Mouse (Mus musculus) embryonic facial prominence, embryonic 14.5 days (tissue): ENCODE results near the gene Cmc1. TPM values are rescaled to one million over a fixed set of nuclear protein-coding genes. Genes with fewer than 3 reads are reported as not detected.
A peak's percentile ranks its signal among the peaks of the same experiment; 100 is the strongest.

ENCODE experiments used
- ATAC-seq: fragments of 200-750 bp; cut with Nextera tagmentation; 2 replicates; pipeline ENCODE4 v1.8.0; 2017; ENCODE audit warnings: low read depth, moderate number of reproducible peaks, moderate TSS enrichment
- DNase-seq: peaks from one replicate; pipeline ENCODE4 v3.0.0-alpha.2; 2015; ENCODE audit warnings: low spot score
- H3K27ac ChIP-seq: fragments of 300-500 bp; sonication (generic); replicated peaks from 2 replicates; pipeline ENCODE4 v1.5.1; 2014; ENCODE audit warnings: low read depth, mild to moderate bottlenecking, low read length, moderate library complexity
- H3K27me3 ChIP-seq: fragments of 300-500 bp; sonication (generic); replicated peaks from 2 replicates; pipeline ENCODE4 v1.6.1; 2014; ENCODE audit warnings: low read length; ENCODE audit not compliant: control insufficient read depth, insufficient read depth
- H3K36me3 ChIP-seq: fragments of 300-500 bp; sonication (generic); 2 replicates; pipeline ENCODE4 v1.6.1; 2014; ENCODE audit warnings: low read length, mixed read lengths; ENCODE audit not compliant: control insufficient read depth, insufficient read depth
- H3K4me1 ChIP-seq: fragments of 300-500 bp; sonication (generic); 2 replicates; pipeline ENCODE4 v1.6.1; 2014; ENCODE audit warnings: antibody characterized with exemption, low read length; ENCODE audit not compliant: control insufficient read depth, insufficient read depth
- H3K4me2 ChIP-seq: fragments of 300-500 bp; sonication (generic); 2 replicates; pipeline ENCODE4 v1.6.1; 2014; ENCODE audit warnings: low read depth, mild to moderate bottlenecking, low read length, moderate library complexity, mixed read lengths
- H3K4me3 ChIP-seq: fragments of 300-500 bp; sonication (generic); 2 replicates; pipeline ENCODE4 v1.5.1; 2014; ENCODE audit warnings: low read depth, mild to moderate bottlenecking, low read length
- H3K9ac ChIP-seq: fragments of 300-500 bp; sonication (generic); 2 replicates; pipeline ENCODE4 v1.6.1; 2014; ENCODE audit warnings: low read depth, mild to moderate bottlenecking, low read length, moderate library complexity, mixed read lengths
- H3K9me3 ChIP-seq: fragments of 300-500 bp; sonication (generic); 2 replicates; pipeline ENCODE4 v1.6.1; 2016; ENCODE audit warnings: low read length; ENCODE audit not compliant: control insufficient read depth
- WGBS: fragments of 180-500 bp; shearing (Covaris S2); extraction: QIAGEN DNeasy Blood & Tissue Kit; methylation state at CpG from one replicate; pipeline ENCODE4 v1.1.7; 2014; 5-methylcytosine and 5-hydroxymethylcytosine counted together
- polyA plus RNA-seq: library from polyadenylated mRNA; unstranded; fragments of >200 nt; fragmentation: Nextera tagmentation; extraction: Ambion mirVana; gene quantifications from 2 replicates; pipeline ENCODE4 v1.2.1, GENCODE M21; 2014

Cmc1 gene
- 40.7 and 49.1 TPM in 2 replicates for polyA plus RNA-seq

GRCm38 (mm10) chr9:118149407-118150402 lies at the start of gene Cmc1:
Gene Cmc1, minus strand, starts transcription at chr9:118150177.
- H3K27ac ChIP-seq = peak within 1 kb of the TSS; percentile 79; the same call in 1 of the 2 replicates
- H3K4me1 ChIP-seq = peaks cover 11% of the 10 kb centered on the region; the same call in 1 of the 2 replicates
- peak; percentile 99 for DNase-seq
- WGBS = 2% methylated on average over 35 of the region's 58 CpGs
- peak within 1 kb of the TSS; percentile 85 for H3K4me3 ChIP-seq
- H3K9ac ChIP-seq = peak within 1 kb of the TSS; percentile 82
- no peaks in the 10 kb centered on the region for H3K36me3 ChIP-seq
- H3K4me2 ChIP-seq = peak within 1 kb of the TSS; percentile 58
- H3K27me3 ChIP-seq = no peaks in the 10 kb centered on the region
- no peaks in the 10 kb centered on the region for H3K9me3 ChIP-seq
- ATAC-seq = peak; percentile 97

DNA sequence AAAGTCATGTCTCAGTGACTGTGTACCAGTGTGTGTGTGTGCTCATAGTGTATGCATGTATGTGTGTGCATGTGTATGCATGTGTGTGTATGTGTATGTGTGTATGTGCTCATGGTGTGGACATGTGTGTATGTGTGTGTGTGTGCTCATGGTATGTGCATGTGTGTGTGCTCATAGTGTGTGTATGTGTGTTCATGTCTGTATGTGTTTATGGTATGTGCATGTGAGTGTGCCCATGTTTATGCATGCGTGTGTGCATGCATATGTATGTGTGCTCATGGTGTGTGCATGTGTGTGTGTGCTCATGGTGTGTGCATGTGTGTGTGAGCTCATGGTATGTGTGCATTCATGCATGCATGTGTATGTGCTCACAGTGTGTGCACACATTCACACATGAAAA lies 48.6 kb upstream of the Cmc1 start:
- no peaks in the 10 kb centered on the region for H3K36me3 ChIP-seq
- 91% methylated on average over 1 of the region's 1 CpGs for WGBS
- H3K27ac ChIP-seq = no peak overlapping the region
- H3K9me3 ChIP-seq = 0 out of 2 replicates have a peak, but pooled peaks cover 7% of the 10 kb centered on the region
- no peaks in the 10 kb centered on the region for H3K4me1 ChIP-seq
- H3K27me3 ChIP-seq = no peaks in the 10 kb centered on the region
- no peak overlapping the region for H3K4me2 ChIP-seq
- no peak for ATAC-seq
- no peak for DNase-seq
- H3K9ac ChIP-seq = no peak overlapping the region
- no peak overlapping the region for H3K4me3 ChIP-seq

- Histone ChIP-seq H3K27ac (no peak overlapping the region), H3K4me2 (no peak overlapping the region), H3K36me3 (no peaks in the 10 kb centered on the region), H3K4me1 (no peaks in the 10 kb centered on the region), H3K4me3 (no peak overlapping the region), H3K9ac (no peak overlapping the region), H3K9me3 (0 out of 2 replicates have a peak, but pooled peaks cover 7% of the 10 kb centered on the region), H3K27me3 (no peaks in the 10 kb centered on the region)
- 87% methylated on average over 9 of the region's 9 CpGs for WGBS
- DNase-seq (no peak), ATAC-seq (no peak)
These were observed 46.8 kb upstream of the Cmc1 start for GRCm38 (mm10) chr9:118196661-118197390.

DNA sequence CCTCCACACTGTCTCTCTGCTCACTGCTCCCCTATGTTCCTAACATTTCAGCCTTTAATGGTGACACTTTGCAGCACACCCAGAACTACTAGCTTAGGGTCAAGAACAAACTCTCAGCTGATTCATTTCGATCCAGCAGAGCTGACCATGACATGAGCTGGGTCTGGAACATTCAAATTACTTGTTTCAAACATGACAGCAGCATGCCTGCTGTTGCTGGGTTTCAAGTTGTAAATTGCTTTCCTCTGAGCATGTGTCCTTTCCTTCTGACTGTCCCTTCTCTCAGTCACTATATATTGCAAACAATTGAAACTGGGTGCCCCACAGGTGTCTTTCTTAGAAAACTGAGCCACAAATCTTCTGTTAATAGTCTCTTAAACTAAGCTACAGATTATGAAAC lies 43.3 kb upstream of the Cmc1 start:
- ATAC-seq (no peak), DNase-seq (no peak)
- Histone ChIP-seq H3K4me2 (no peak overlapping the region), H3K4me3 (no peak overlapping the region), H3K27me3 (no peaks in the 10 kb centered on the region), H3K9me3 (0 out of 2 replicates have a peak, but pooled peaks cover 7% of the 10 kb centered on the region), H3K27ac (no peak overlapping the region), H3K36me3 (no peaks in the 10 kb centered on the region), H3K4me1 (no peaks in the 10 kb centered on the region), H3K9ac (no peak overlapping the region)
- 74% methylated on average over 1 of the region's 1 CpGs for WGBS

GRCm38 (mm10) chr9:118191276-118191675 lies 41.3 kb upstream of the Cmc1 start:
- H3K4me1 ChIP-seq = no peaks in the 10 kb centered on the region

GRCm38 (mm10) chr9:118188374-118188773 lies 38.4 kb upstream of the Cmc1 start:
- H3K36me3 ChIP-seq = no peaks in the 10 kb centered on the region
- no peaks in the 10 kb centered on the region for H3K9me3 ChIP-seq
- ATAC-seq = no peak
- no peak overlapping the region for H3K9ac ChIP-seq
- H3K4me2 ChIP-seq = no peak overlapping the region
- H3K4me3 ChIP-seq = no peak overlapping the region
- 89% methylated on average over 6 of the region's 6 CpGs for WGBS
- H3K27ac ChIP-seq = no peak overlapping the region
- no peaks in the 10 kb centered on the region for H3K4me1 ChIP-seq
- no peak for DNase-seq
- H3K27me3 ChIP-seq = no peaks in the 10 kb centered on the region

More at GRCm38 (mm10) chr9:118191276-118191675, 41.3 kb upstream of the Cmc1 start:
- Histone ChIP-seq H3K27ac (no peak overlapping the region), H3K4me3 (no peak overlapping the region), H3K36me3 (no peaks in the 10 kb centered on the region), H3K9ac (no peak overlapping the region), H3K4me2 (no peak overlapping the region), H3K27me3 (no peaks in the 10 kb centered on the region), H3K9me3 (0 out of 2 replicates have a peak, but pooled peaks cover 7% of the 10 kb centered on the region)
- 78% methylated on average over 10 of the region's 10 CpGs for WGBS
- ATAC-seq (no peak), DNase-seq (no peak)

- Histone ChIP-seq H3K9ac (no peak overlapping the region), H3K27ac (no peak overlapping the region), H3K4me3 (no peak overlapping the region), H3K4me2 (no peak overlapping the region), H3K9me3 (no peaks in the 10 kb centered on the region), H3K36me3 (no peaks in the 10 kb centered on the region), H3K4me1 (no peaks in the 10 kb centered on the region), H3K27me3 (no peaks in the 10 kb centered on the region)
- DNase-seq (no peak), ATAC-seq (no peak)
- 94% methylated on average over 7 of the region's 7 CpGs for WGBS
These were observed 37.4 kb upstream of the Cmc1 start for GRCm38 (mm10) chr9:118187420-118187819.

GRCm38 (mm10) chr9:118186776-118187175 lies 36.8 kb upstream of the Cmc1 start:
- ATAC-seq (no peak), DNase-seq (no peak)
- H3K4me3 ChIP-seq = no peak overlapping the region
- no peak overlapping the region for H3K9ac ChIP-seq
- no peaks in the 10 kb centered on the region for H3K36me3 ChIP-seq
- no peaks in the 10 kb centered on the region for H3K27me3 ChIP-seq
- no peaks in the 10 kb centered on the region for H3K4me1 ChIP-seq
- H3K9me3 ChIP-seq = no peaks in the 10 kb centered on the region
- no peak overlapping the region for H3K27ac ChIP-seq
- H3K4me2 ChIP-seq = no peak overlapping the region
- 83% methylated on average over 10 of the region's 10 CpGs for WGBS
